Mouse (Mus musculus) kidney, postnatal 25 days (tissue): ENCODE data around the gene Lrp8.

Source experiments
- DNase-seq, 2 experiments: peaks; one replicate each; pipeline ENCODE4 v3.0.0; 2021; ENCODE audit warnings: mixed read lengths in 2 of 2

Lrp8 gene

DNA sequence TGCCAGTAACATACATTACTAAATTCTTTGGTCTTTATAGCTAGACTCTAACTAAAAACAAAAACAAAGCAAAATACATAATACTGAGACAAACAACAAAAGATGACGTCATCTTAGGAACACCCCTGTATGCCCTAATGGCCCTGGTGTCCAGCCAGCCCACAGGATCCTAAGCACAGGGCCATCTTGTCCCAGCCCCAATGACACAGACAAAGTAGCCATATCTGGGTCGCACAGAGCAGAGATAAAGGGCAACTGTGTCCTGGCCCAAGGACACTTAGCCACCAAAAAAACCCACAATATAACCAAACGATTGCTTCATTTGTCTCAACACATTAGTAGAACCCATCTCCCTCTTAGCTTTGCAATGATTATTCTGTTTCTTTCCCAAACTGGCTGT, 8.9 kb downstream of the Lrp8 start:
- no peak for DNase-seq

DNA sequence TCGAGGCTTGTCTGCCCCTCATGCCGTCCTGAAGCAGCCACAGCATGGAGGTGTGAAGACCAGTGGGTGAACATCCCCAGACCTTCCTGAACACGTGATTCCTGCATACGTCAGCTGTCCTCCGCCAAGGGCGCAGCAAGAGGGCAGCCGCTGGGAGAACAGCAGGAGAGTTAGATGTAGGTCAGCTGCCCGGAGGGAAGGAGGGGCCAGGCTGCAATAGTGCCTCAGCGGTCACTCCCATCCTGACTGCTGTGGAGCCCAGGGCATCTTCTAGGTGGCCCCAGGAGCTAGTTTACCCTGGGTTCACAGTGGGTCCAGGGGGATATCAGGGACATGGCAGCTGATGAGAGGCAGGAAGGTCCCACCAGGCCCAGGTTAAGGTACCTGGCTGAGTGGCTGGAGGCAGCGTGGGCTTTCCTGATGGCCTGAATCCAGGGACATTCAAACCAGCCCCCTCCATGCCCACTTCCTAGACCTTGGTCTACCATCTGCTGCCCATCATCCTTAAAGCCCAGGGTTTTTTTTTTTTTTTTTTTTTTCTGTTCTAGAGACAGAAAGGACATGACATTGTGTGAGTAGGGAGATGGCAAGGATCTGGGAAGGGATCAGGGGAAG, 9.8 kb downstream of the Lrp8 start:
- DNase-seq: no peak

DNA sequence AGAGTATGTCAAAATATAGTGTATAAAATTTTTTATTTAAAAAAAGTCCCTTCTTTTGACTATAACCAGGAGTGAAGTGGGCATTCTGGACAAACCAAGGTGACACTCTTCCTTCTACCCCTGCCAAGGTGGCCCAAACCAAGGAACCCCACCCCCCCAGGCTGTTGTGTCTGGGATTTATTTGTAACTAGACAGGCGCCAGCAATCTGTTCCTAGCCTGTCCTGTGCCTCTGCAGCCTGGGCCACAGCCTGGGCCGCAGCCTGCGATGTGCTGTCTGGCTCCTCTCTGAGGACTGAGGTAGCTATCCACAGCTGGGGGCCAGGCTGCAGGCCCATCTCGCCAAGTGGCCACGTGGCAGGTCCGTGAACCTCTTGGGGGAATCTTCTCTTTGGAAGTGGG, 10.3 kb downstream of the Lrp8 start:
- DNase-seq: no peak

DNA sequence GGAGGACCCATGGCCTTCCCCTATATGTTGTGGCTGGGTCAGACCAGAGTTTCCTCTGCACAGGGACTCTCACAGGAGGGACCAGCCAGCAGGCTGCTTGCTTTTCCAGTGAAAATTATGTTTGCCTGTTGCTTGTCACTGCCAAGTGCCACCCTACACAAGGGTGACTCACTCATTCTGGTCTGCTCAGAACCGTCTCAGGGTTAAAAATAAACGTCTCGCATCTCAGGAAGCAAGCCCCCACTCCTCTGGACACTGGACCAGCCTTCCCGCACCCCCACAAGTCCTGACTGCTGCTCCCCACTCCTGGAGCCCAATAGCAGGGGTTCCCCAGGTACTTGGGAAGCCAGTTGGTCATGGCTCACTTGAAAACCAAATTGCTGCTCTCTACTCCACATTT, 14.4 kb downstream of the Lrp8 start:
- DNase-seq: no peak

DNA sequence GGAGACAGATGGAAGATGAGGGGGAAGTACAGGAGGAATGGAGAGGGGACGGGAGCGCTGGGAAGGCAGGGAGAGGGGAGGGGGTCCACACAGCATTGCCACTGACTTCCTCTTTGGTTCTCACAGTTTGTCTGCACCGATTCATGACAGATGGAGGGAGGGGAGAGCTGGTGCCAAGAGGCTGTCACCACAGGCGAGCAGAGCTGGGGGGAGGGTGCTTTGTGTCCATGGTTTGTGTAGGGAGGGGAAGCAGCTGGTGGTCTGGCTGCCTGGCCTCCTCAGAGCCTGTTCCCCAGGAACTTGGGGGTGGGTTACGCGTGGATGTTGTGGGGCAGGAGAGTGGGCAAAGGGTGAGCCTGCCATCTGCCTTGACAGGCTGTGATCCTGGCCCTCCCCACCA, 15.4 kb downstream of the Lrp8 start:
- DNase-seq: no peak

DNA sequence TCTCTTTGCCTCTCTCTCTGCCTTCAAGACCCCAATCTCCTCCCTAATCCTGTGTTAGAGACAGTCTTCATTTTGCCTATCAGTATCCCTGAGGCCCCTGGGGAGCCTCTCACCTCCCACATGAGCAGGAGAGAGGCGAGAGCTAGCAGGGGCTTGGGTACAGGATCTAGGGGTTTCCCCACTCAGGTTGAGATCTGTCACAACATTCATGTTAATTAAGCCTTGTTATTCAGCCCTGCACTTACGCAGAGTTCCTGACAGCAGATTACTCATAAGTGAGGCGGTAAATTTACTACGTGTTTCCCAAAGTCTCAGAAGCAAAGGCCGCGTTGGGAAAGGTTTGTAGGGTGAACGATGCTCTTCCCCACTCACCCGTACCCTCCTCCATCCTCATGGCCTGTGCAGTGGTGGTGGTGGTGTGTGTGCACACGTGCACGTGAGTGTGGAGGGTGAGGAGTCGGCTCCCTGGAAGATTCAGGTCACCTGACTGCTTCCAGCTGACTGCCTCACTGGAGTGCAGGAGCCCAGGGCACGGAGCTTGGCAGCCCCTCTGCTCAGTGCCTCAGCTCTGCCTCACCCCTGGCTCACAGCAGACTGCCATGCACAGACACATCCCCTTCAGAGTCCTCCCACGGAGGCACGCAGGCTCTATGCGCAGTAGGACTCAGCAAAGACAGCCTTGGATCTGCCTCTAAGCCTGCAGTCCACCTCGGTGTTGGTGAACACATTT, 18.1 kb downstream of the Lrp8 start:
- DNase-seq: no peak

DNA sequence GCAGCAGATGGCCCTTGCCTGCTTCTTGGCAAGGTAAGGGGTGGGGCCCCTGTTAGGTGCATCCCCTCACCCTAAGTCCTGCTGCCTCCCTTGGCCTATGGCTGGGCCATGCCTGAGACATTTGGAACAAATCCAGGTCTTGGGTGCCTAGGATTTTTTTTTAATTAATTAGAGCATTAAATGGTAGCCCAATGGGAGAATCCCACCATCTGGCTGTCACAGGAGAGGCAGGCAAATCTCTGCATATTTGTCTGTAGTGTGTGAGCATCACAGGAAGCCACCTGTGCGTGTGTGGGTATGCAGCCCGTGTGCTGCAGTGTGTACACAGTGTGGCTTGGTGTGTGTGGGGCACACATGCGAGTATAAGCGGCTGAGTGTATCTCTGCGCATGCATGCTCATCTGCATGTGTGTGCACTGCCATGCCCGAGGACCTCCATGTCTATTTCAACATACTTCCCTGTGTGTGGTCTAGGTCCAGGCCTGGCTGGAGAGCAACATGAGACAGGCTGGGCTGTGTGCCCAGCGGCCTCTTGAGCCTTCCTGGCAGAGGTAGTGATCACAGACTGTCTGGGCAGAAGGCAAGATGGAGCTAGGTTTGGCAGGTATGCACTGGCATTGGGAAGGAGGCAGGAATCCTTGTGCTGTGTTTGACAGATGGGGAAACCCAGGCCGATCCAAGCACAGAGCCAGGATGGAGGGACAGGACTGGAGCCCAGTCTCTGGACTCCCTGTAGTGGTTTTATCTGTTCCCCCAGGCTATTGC, 19.0 kb downstream of the Lrp8 start:
- peak; percentile 7 to 56 for DNase-seq

DNA sequence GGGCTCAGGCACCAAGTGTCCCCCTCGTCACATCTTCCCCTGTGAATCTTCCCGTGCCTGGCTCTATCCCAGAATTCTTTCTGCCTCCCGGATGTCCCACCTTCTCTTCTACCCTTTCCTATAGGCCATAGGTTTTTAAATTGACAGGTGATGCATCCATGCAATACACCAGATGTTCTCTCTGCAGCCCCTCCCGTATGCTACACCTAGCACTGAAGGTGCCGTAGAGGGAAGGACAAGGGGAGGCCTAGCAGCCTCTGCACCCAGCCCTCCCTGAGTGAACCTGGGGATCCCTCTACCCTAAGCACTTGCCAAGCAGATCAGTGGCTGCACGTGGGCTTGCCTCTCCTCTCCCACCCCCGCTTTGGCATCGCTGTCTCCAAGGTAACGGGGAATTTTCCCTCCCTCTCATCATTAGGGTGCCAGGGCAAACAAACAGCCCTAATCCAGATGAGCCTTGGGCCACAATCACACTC, 20.9 kb downstream of the Lrp8 start:
- DNase-seq: no peak

DNA sequence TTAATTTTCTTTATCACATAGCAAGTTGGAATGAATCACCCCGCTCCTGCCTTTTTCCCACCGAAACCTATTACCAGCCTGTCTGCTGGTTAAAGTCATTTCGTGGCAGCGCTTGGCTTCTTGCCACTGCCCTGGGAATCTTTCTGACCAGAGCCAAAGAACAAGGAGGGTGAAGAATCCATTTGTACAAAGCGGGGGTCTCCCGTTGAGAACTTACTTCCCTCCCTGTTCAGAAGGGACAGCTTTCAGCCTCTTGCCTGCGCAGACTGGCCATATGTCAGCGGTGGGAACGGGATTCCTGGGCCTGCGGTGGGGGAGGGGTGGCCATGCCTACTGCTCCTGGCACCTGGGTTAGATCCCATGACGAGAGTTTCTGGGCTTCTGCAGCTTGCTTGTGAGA, 21.4 kb downstream of the Lrp8 start:
- DNase-seq: no peak

DNA sequence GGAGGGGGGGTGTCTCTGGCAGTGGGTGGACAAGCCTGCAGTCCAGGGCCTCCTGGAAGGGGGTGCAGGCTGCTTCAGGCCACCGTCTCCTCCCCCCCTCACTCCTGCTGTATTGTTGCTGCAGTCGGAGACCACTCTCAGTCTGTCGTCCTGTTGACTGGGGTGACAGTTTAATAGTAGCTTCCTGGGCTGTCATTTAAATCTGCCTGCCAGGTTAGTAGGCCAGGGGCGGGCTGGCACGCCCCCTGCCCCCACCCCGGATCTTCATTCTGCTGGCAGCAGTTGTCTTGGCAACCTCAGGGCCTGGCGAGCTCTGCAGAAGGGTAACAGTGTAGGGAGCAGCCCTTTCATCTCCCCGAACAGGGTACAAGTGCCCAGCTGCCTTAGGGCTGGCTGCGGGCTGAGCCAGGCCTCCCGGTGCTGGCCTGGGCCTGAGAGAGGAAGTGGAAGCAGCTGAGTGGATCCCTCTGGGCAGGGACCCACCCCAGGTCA, 26.7 kb downstream of the Lrp8 start:
- DNase-seq: no peak

DNA sequence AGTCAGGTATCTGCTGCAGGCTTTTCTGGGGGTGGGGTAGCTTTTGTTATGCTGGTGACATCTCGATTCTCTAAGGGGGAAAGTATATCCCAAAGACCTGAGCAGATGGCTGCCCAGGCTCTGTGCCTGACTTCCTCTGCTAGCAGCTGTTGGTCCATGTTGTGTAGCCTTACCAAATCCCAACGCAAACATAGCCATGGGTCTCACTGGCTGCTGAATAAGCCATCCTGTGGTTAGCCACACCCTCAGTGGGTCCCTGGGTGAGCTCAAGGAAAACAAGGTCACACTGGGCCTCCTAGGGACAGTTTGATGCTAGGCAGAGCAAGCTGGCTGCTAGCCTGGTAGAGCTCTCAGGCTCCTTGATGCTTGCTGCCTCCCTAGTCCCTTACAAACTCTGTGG, 27.6 kb downstream of the Lrp8 start:
- no peak for DNase-seq

DNA sequence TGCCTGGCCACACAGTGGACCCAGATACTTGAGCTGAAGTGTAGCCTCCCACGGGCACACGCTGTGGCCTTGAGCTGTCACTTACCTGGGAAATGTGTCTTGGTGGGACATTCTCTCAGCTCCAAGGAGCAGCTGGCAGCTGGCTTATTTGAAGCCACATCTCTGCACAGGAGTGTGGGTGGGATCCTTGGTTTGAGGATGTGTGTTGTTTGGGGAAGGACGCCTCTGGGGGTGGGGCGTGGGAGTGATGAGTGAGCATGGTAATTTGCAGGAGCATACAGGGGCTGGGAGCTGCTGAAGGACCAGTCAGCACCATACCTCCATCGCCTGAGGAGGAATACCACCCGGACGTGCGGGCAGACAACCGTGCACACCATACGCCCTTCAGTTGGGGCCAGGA, 28.1 kb downstream of the Lrp8 start:
- no peak for DNase-seq

DNA sequence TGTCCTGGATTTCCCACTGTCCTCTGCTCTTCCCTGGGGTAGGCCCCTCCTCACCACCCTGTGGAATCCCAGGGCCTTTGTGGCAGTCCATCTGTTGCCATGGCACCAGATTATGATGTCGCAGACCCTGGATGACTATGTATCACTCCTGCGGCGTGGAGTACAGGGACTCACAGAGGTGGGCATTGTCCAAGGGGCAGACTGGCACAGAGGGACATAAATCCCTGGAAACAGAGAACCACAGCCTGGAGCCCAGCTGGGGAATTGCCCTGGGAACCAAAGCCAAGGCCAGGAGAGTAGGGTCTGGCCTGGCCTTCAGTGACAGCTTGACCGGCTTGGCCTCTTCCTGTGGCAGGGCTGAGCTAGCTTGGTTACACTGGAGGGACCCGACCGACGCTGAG, 28.8 kb downstream of the Lrp8 start:
- DNase-seq: no peak

DNA sequence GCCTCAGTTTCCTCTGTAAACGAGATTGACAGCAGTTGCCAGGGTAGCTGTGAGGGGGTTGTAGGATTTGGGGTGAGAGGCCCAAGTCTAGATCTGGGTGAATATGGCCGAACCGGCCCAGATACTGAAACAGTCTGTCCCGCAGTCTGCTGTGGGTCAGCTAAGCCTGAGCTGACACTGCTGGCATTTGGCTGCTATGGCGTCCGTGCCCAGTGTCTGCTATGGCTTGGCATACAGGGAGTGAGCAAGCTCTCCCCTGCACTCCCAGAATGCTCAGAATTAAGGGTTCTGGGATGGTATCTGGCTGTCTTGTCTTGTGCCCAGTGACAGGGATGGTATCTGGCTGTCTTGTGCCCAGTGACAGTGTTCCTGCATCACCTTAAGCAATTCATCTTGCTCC, 29.6 kb downstream of the Lrp8 start:
- DNase-seq: no peak

DNA sequence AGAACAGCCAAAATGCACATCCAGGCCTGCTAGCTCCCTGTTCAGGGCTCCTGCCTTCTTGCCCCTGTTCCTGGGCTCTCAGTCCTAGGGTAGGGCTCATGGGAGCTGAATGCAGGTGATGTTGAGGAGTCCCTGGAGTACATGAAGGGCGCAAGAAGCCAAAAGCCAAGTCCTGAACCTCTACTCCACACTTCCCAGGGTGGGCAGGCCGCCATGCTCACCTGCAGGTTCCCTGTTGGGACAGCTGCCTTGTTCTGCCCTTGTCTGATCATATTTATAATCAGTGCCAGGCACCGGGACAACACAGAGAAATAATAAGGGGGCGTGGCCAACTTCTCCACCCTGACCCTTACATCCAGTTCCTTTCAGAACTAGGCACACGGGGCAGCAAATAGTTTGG, 31.5 kb downstream of the Lrp8 start:
- DNase-seq: no peak

DNA sequence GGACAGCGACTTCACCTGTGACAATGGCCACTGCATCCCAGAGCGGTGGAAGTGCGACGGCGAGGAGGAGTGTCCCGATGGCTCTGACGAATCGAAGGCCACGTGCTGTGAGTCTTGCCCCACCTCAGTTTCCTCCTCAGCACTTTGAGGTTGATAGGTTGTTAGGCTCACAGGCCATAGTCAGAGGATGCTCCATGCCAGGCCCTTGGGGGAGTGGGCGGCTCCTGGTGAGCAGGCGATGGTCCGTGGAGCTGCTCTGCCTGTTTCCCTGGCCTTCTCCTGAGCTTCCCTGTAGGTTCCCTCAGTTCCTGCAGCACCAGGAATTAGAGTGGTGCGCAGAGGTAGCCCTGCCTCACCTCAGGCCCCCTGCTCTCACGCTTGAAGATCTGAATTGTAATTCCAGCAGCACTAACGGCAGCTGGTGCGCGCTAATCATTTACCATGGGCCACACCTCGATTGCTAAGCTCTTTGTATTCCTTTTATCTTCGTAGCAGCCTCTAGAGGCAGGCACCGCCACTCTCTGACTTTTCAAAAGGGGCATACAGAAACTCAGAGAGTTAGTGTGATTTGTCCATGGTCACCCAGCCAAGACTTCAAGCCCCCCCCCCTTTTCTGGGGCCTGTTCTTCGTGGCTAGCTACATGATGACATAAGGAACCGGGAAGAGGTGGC, 32.7 kb downstream of the Lrp8 start:
- no peak for DNase-seq

DNA sequence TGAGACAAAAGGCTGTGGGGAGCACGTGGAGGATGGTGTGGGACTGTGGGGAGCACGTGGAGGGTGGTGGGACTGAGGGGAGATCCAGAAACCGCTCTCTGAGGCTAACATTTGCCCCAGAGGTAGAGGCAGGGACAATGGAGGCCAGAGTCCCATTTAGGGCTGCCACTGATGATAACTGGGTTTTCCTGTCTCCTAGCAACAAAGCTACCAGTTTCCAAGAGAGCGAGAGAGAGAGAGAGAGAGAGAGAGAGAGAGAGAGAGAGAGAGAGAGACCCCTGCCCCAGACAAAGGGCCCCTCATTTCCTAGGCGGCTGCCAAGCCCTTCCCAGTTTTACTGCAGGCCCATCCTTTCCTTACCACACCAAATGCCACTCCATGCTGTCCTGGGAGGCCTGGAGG, 33.4 kb downstream of the Lrp8 start:
- DNase-seq: no peak

DNA sequence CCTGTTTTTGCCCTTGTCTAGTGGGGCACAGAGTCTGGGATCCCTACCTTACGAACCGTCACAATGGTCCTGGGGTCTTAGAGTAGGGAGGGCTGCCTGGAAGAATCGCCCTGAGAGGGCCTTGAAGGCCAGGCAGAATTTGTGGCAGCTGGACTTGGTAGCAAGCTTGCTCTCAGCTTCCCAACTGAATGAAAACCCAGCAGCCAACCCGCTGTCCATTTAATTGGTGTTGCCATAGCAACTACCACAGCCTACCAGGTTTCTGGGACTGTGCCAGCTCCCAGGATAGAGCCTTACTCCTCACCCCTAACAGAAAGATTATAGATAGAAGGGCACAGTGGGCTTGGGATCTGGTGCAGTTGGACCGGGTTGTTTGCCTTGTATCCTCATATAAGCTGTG, 34.7 kb downstream of the Lrp8 start:
- peak; percentile 61 for DNase-seq

DNA sequence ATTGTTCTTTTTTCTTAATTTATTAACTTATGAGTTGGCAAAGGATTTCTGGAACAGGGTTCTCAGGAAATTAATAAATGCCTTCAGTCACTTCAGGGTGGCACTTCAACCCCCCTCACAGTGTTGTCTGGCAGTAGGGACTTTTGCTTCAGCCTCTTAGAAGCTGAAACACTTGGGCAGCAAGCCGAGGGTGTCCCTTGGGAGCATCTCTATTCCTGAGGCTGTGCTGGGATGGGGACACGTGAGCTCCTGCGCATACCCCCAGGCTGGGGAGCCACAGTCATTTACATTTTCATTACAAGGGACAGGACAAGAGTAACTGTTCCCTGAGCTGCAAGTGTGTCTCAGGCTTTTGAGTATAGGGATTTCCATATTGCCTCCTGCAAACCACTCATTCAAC, 35.8 kb downstream of the Lrp8 start:
- DNase-seq: no peak

DNA sequence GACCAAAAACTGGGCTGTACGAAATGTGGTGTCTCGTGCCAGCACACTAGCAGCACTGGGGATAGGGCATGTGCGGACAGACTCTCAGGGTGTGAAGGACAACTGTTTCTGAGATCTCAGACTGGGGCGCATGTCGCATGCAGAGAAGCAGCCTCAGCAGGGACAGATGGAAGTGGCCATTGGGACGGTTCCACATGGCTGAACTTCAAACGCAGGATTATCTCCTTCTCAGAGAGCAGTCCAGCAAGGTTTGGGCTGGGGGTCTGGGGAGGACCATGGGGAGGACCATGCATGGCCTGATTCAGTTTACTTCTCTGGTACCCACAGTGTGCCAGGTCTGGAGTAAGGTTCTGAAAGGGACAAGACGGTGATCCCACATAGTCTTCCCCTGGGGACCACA, 41.6 kb downstream of the Lrp8 start:
- DNase-seq: no peak

DNA sequence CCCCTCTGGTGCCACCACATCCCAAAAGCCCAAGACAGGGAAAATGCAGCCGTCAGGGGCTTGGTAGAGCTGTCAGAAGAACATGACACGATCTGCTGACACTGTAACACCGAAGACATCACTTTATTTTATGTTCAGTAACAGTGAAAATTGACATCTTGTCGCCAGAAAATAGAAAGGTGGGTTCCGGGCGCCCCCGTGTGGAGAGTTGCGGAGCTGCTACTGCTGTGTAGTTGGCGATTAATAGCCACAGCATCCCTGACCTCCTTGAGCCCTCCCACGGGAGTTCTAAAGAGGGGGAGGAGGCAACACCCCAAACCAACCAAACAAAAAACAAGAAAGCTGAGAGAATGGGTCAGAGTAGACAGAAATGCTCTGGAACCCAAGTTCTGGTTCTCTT, 42.9 kb downstream of the Lrp8 start:
- peak; percentile 59 to 83 for DNase-seq

DNA sequence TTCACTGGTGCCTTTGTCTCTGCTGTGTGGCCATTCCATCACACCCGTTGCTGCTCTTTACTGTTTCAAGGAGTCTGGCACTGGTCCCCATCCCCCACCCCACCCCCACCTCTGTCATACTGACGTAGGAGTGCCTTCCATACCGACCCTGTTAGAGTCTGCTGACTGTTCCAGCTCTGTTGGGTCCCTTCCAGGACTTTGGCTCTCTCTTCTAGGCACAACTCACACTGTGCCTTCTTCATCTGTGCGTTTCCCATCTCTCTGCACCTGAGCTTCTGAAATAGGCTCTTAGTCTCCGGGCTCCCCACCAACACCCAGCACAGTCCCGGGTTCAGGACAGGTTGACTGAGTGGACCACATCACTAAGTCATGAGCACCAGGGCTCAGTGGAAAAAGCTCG, 44.7 kb downstream of the Lrp8 start:
- DNase-seq: no peak

DNA sequence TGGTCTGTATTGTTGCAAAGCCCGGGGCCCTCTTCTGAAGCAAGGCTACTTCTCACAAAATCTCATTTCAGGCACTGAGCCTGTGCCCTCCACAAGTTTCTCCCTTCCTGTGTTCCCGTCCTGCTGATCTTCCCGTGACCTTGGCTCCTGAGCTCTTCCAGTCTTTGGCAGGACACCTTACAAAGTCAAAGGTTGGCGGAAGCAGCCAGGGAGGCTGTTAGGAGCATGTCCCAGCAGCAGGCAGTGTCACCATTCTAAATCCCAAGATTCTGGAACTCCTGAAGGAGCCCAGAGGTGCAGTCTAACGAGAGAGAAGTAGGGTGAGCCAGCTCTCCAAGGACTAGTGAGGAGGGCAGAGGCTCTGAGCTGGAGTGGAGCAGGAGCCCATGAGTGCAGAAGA, 46.5 kb downstream of the Lrp8 start:
- peak; percentile 35 to 74 for DNase-seq
